Mouse (Mus musculus) layer of hippocampus, adult 2 months (tissue): ENCODE data around the gene Insl6. TPM values are rescaled to one million over a fixed set of nuclear protein-coding genes. Genes with fewer than 3 reads are reported as not detected.

ENCODE experiments used
- DNase-seq, 2 experiments: peaks; one replicate each; pipeline ENCODE4 v3.0.0; 2022; ENCODE audit warnings: low spot score in 2 of 2
- H3K27ac ChIP-seq: fragments of 200-600 bp; 2 replicates; pipeline ENCODE4 v1.8.1; 2022
- H3K4me3 ChIP-seq: fragments of 200-600 bp; 2 replicates; pipeline ENCODE4 v1.8.1; 2022; ENCODE audit warnings: mild to moderate bottlenecking
- CTCF ChIP-seq: fragments of 200-600 bp; conservative IDR thresholded peaks from 2 replicates; pipeline ENCODE4 v1.8.1; 2022; ENCODE audit warnings: antibody characterized with exemption, mild to moderate bottlenecking, moderate library complexity
- total RNA-seq, 2 experiments: library from RNA; stranded (reverse); gene quantifications; 2 replicates each; pipeline ENCODE4 v1.2.3; 2021

Gene Insl6
- total RNA-seq, 2 experiments from 2014 or later = 0.74 to 1.3 TPM

GRCm38 (mm10) chr19:29366226-29366968, 41.2 kb upstream of the Insl6 start:
- H3K27ac ChIP-seq = peak overlapping the region; percentile 72; the same call in 1 of the 2 replicates
- H3K4me3 ChIP-seq = peak overlapping the region; percentile 75
- no peak for TF ChIP-seq CTCF
- DNase-seq = no peak

GRCm38 (mm10) chr19:29365105-29365504, 39.9 kb upstream of the Insl6 start:
- no peak for TF ChIP-seq CTCF
- no peak for DNase-seq
- Histone ChIP-seq H3K4me3 (no peak overlapping the region), H3K27ac (no peak overlapping the region)

GRCm38 (mm10) chr19:29364076-29364475, 38.9 kb upstream of the Insl6 start:
- Histone ChIP-seq H3K27ac (no peak overlapping the region), H3K4me3 (no peak overlapping the region)
- no peak for TF ChIP-seq CTCF
- no peak for DNase-seq

- Histone ChIP-seq H3K4me3 (no peak overlapping the region), H3K27ac (no peak overlapping the region)
- TF ChIP-seq CTCF = no peak
These were observed 38.4 kb upstream of the Insl6 start for GRCm38 (mm10) chr19:29363557-29363956.

GRCm38 (mm10) chr19:29362173-29362930, 37.2 kb upstream of the Insl6 start:
- Histone ChIP-seq H3K27ac (peak overlapping the region; percentile 89), H3K4me3 (peak overlapping the region; percentile 85)
- TF ChIP-seq CTCF = no peak
- no peak for DNase-seq

More at GRCm38 (mm10) chr19:29363557-29363956, 38.4 kb upstream of the Insl6 start:
- DNase-seq = no peak

- peak; percentile 86 to 92 for DNase-seq
- Histone ChIP-seq H3K27ac (peak overlapping the region; percentile 89), H3K4me3 (peak overlapping the region; percentile 85)
- no peak for TF ChIP-seq CTCF
These were observed 36.4 kb upstream of the Insl6 start for GRCm38 (mm10) chr19:29361468-29362130.

GRCm38 (mm10) chr19:29360251-29360650, 35.1 kb upstream of the Insl6 start:
- DNase-seq = no peak
- TF ChIP-seq CTCF = no peak
- H3K27ac ChIP-seq = no peak overlapping the region
- H3K4me3 ChIP-seq = no peak overlapping the region

- Histone ChIP-seq H3K4me3 (no peak overlapping the region), H3K27ac (no peak overlapping the region)
- no peak for TF ChIP-seq CTCF
- no peak for DNase-seq
These were observed 31.1 kb upstream of the Insl6 start for GRCm38 (mm10) chr19:29356281-29356680.

GRCm38 (mm10) chr19:29354895-29355877, 30.0 kb upstream of the Insl6 start:
- DNase-seq = peak; percentile 81 to 90
- Histone ChIP-seq H3K4me3 (peak overlapping the region; percentile 25), H3K27ac (peak overlapping the region; percentile 57; the same call in 1 of the 2 replicates)
- TF ChIP-seq CTCF = peak; percentile 94

GRCm38 (mm10) chr19:29350991-29351390, 25.8 kb upstream of the Insl6 start:
- Histone ChIP-seq H3K27ac (no peak overlapping the region), H3K4me3 (no peak overlapping the region)
- no peak for DNase-seq
- TF ChIP-seq CTCF = no peak

- H3K4me3 ChIP-seq = no peak overlapping the region
- no peak for TF ChIP-seq CTCF
- no peak overlapping the region for H3K27ac ChIP-seq
- no peak for DNase-seq
These were observed 20.5 kb upstream of the Insl6 start for GRCm38 (mm10) chr19:29345636-29346035.

GRCm38 (mm10) chr19:29344868-29345267, 19.7 kb upstream of the Insl6 start:
- Histone ChIP-seq H3K4me3 (no peak overlapping the region), H3K27ac (no peak overlapping the region)
- TF ChIP-seq CTCF = no peak
- DNase-seq = no peak
